Mouse (Mus musculus) liver, embryonic 15.5 days (tissue): Measurements from ENCODE around the gene Dlg2. TPM values are rescaled to one million over a fixed set of nuclear protein-coding genes. Genes with fewer than 3 reads are reported as not detected.

ENCODE experiments used
- ATAC-seq: fragments of 200-750 bp; cut with Nextera tagmentation; 2 replicates; pipeline ENCODE4 v1.8.0; 2017; ENCODE audit warnings: moderate number of reproducible peaks, mild to moderate bottlenecking, moderate library complexity; ENCODE audit not compliant: insufficient read depth
- H3K27ac ChIP-seq: fragments of 300-500 bp; sonication (generic); replicated peaks from 2 replicates; pipeline ENCODE4 v1.5.1; 2015; ENCODE audit warnings: mild to moderate bottlenecking, inconsistent platforms
- H3K27me3 ChIP-seq: fragments of 300-500 bp; sonication (generic); 2 replicates; pipeline ENCODE4 v1.6.1; 2015; ENCODE audit warnings: mild to moderate bottlenecking, inconsistent platforms
- H3K36me3 ChIP-seq: fragments of 300-500 bp; sonication (generic); replicated peaks from 2 replicates; pipeline ENCODE4 v1.6.1; 2015; ENCODE audit warnings: moderate library complexity, mild to moderate bottlenecking, inconsistent platforms
- H3K4me1 ChIP-seq: fragments of 300-500 bp; sonication (generic); replicated peaks from 2 replicates; pipeline ENCODE4 v1.6.1; 2015; ENCODE audit warnings: inconsistent platforms
- H3K4me2 ChIP-seq: fragments of 300-500 bp; sonication (generic); 2 replicates; pipeline ENCODE4 v1.6.1; 2015; ENCODE audit warnings: moderate library complexity, mild to moderate bottlenecking, inconsistent platforms
- H3K4me3 ChIP-seq: fragments of 300-500 bp; sonication (generic); replicated peaks from 2 replicates; pipeline ENCODE4 v1.5.1; 2015; ENCODE audit warnings: mild to moderate bottlenecking, inconsistent platforms
- H3K9ac ChIP-seq: fragments of 300-500 bp; sonication (generic); 2 replicates; pipeline ENCODE4 v1.6.1; 2015; ENCODE audit warnings: moderate library complexity, mild to moderate bottlenecking, inconsistent platforms
- H3K9me3 ChIP-seq: fragments of 300-500 bp; sonication (generic); replicated peaks from 2 replicates; pipeline ENCODE4 v1.6.1; 2016; ENCODE audit warnings: inconsistent platforms
- WGBS: fragments of 180-500 bp; shearing (Covaris S2); methylation state at CpG from one replicate; pipeline ENCODE4 v1.1.7; 2015; ENCODE audit warnings: mixed read lengths; ENCODE audit not compliant: insufficient replicate concordance; 5-methylcytosine and 5-hydroxymethylcytosine counted together
- polyA plus RNA-seq: library from polyadenylated mRNA; unstranded; fragments of >200 nt; fragmentation: Nextera tagmentation; extraction: Ambion mirVana; gene quantifications from 2 replicates; pipeline ENCODE4 v1.2.1, GENCODE M21; 2015

Gene Dlg2
- polyA plus RNA-seq, 1 experiment from 2014 or later: 0.60 TPM

GRCm38 (mm10) chr7:90540811-90541323 is 64.4 kb downstream of the Dlg2 start:
- no peaks in the 10 kb centered on the region for H3K36me3 ChIP-seq
- no peak overlapping the region for H3K9ac ChIP-seq
- H3K4me3 ChIP-seq: no peak overlapping the region
- no peak for ATAC-seq
- no peak overlapping the region for H3K27ac ChIP-seq
- WGBS: 48% methylated on average over 2 of the region's 2 CpGs
- no peaks in the 10 kb centered on the region for H3K27me3 ChIP-seq
- H3K4me1 ChIP-seq: no peaks in the 10 kb centered on the region
- H3K4me2 ChIP-seq: no peak overlapping the region
- no peaks in the 10 kb centered on the region for H3K9me3 ChIP-seq

- H3K27me3 ChIP-seq: no peaks in the 10 kb centered on the region
- H3K4me2 ChIP-seq: no peak overlapping the region
- H3K9ac ChIP-seq: no peak overlapping the region
- WGBS: 73% methylated on average over 6 of the region's 6 CpGs
- H3K9me3 ChIP-seq: no peaks in the 10 kb centered on the region
- no peak for ATAC-seq
- H3K36me3 ChIP-seq: no peaks in the 10 kb centered on the region
- H3K27ac ChIP-seq: no peak overlapping the region
- no peak overlapping the region for H3K4me3 ChIP-seq
- H3K4me1 ChIP-seq: no peaks in the 10 kb centered on the region
Measured at GRCm38 (mm10) chr7:90553399-90553798, 76.9 kb downstream of the Dlg2 start.

GRCm38 (mm10) chr7:90554421-90554820 is 77.9 kb downstream of the Dlg2 start:
- Histone ChIP-seq H3K9me3 (no peaks in the 10 kb centered on the region), H3K4me3 (no peak overlapping the region), H3K27me3 (no peaks in the 10 kb centered on the region), H3K4me1 (no peaks in the 10 kb centered on the region), H3K9ac (no peak overlapping the region), H3K36me3 (no peaks in the 10 kb centered on the region), H3K27ac (no peak overlapping the region), H3K4me2 (no peak overlapping the region)
- ATAC-seq: no peak
- 63% methylated on average over 2 of the region's 2 CpGs for WGBS

- ATAC-seq: no peak
Measured at GRCm38 (mm10) chr7:90569130-90569529, 92.7 kb downstream of the Dlg2 start.

GRCm38 (mm10) chr7:90587795-90588194 is 111.3 kb downstream of the Dlg2 start:
- no peaks in the 10 kb centered on the region for H3K36me3 ChIP-seq
- no peak overlapping the region for H3K27ac ChIP-seq
- no peak overlapping the region for H3K4me2 ChIP-seq
- WGBS: 43% methylated on average over 2 of the region's 2 CpGs
- H3K27me3 ChIP-seq: no peaks in the 10 kb centered on the region
- no peak overlapping the region for H3K9ac ChIP-seq
- no peaks in the 10 kb centered on the region for H3K9me3 ChIP-seq
- no peak for ATAC-seq
- no peaks in the 10 kb centered on the region for H3K4me1 ChIP-seq
- no peak overlapping the region for H3K4me3 ChIP-seq

More at GRCm38 (mm10) chr7:90569130-90569529, 92.7 kb downstream of the Dlg2 start:
- Histone ChIP-seq H3K36me3 (no peaks in the 10 kb centered on the region), H3K9me3 (no peaks in the 10 kb centered on the region), H3K4me1 (no peaks in the 10 kb centered on the region), H3K27ac (no peak overlapping the region), H3K4me2 (no peak overlapping the region), H3K9ac (no peak overlapping the region), H3K4me3 (no peak overlapping the region), H3K27me3 (no peaks in the 10 kb centered on the region)
- WGBS: 47% methylated on average over 7 of the region's 7 CpGs

GRCm38 (mm10) chr7:90588318-90588717 is 111.8 kb downstream of the Dlg2 start:
- no peaks in the 10 kb centered on the region for H3K9me3 ChIP-seq
- ATAC-seq: no peak
- H3K4me1 ChIP-seq: no peaks in the 10 kb centered on the region

GRCm38 (mm10) chr7:90609764-90610163 is 133.3 kb downstream of the Dlg2 start:
- no peaks in the 10 kb centered on the region for H3K36me3 ChIP-seq
- no peak overlapping the region for H3K4me2 ChIP-seq
- WGBS: 23% methylated on average over 2 of the region's 2 CpGs
- H3K4me1 ChIP-seq: no peaks in the 10 kb centered on the region
- ATAC-seq: no peak
- H3K27ac ChIP-seq: no peak overlapping the region
- H3K4me3 ChIP-seq: no peak overlapping the region
- H3K27me3 ChIP-seq: no peaks in the 10 kb centered on the region
- H3K9me3 ChIP-seq: no peaks in the 10 kb centered on the region
- H3K9ac ChIP-seq: no peak overlapping the region

More at GRCm38 (mm10) chr7:90588318-90588717, 111.8 kb downstream of the Dlg2 start:
- 51% methylated on average over 1 of the region's 1 CpGs for WGBS
- H3K4me3 ChIP-seq: no peak overlapping the region
- H3K36me3 ChIP-seq: no peaks in the 10 kb centered on the region
- no peak overlapping the region for H3K4me2 ChIP-seq
- no peak overlapping the region for H3K9ac ChIP-seq
- no peaks in the 10 kb centered on the region for H3K27me3 ChIP-seq
- H3K27ac ChIP-seq: no peak overlapping the region

- no peaks in the 10 kb centered on the region for H3K36me3 ChIP-seq
- H3K9me3 ChIP-seq: no peaks in the 10 kb centered on the region
- H3K4me1 ChIP-seq: no peaks in the 10 kb centered on the region
- H3K27ac ChIP-seq: no peak overlapping the region
- H3K4me3 ChIP-seq: no peak overlapping the region
- no peak overlapping the region for H3K9ac ChIP-seq
- no peak overlapping the region for H3K4me2 ChIP-seq
- WGBS: 64% methylated on average over 3 of the region's 3 CpGs
- no peaks in the 10 kb centered on the region for H3K27me3 ChIP-seq
- ATAC-seq: no peak
Measured at GRCm38 (mm10) chr7:90630546-90630945, 154.1 kb downstream of the Dlg2 start.

GRCm38 (mm10) chr7:90649512-90649911 is 173.0 kb downstream of the Dlg2 start:
- H3K36me3 ChIP-seq: no peaks in the 10 kb centered on the region
- ATAC-seq: no peak
- H3K27me3 ChIP-seq: no peaks in the 10 kb centered on the region
- no peak overlapping the region for H3K9ac ChIP-seq
- H3K9me3 ChIP-seq: no peaks in the 10 kb centered on the region
- 78% methylated on average over 1 of the region's 1 CpGs for WGBS
- no peak overlapping the region for H3K4me3 ChIP-seq
- no peak overlapping the region for H3K4me2 ChIP-seq
- no peak overlapping the region for H3K27ac ChIP-seq
- no peaks in the 10 kb centered on the region for H3K4me1 ChIP-seq

GRCm38 (mm10) chr7:90651128-90651527 is 174.7 kb downstream of the Dlg2 start:
- Histone ChIP-seq H3K4me3 (no peak overlapping the region), H3K4me2 (no peak overlapping the region), H3K9me3 (no peaks in the 10 kb centered on the region), H3K4me1 (no peaks in the 10 kb centered on the region), H3K27me3 (no peaks in the 10 kb centered on the region), H3K27ac (no peak overlapping the region), H3K36me3 (no peaks in the 10 kb centered on the region), H3K9ac (no peak overlapping the region)
- no peak for ATAC-seq
- WGBS: 53% methylated on average over 6 of the region's 6 CpGs

GRCm38 (mm10) chr7:90651611-90652010 is 175.1 kb downstream of the Dlg2 start:
- Histone ChIP-seq H3K4me1 (no peaks in the 10 kb centered on the region), H3K4me3 (no peak overlapping the region), H3K9ac (no peak overlapping the region), H3K27ac (no peak overlapping the region), H3K9me3 (no peaks in the 10 kb centered on the region), H3K4me2 (no peak overlapping the region), H3K27me3 (no peaks in the 10 kb centered on the region), H3K36me3 (no peaks in the 10 kb centered on the region)
- ATAC-seq: no peak
- 60% methylated on average over 2 of the region's 2 CpGs for WGBS

- no peak overlapping the region for H3K4me2 ChIP-seq
- no peak overlapping the region for H3K9ac ChIP-seq
- no peaks in the 10 kb centered on the region for H3K4me1 ChIP-seq
- WGBS: 44% methylated on average over 3 of the region's 3 CpGs
- no peak for ATAC-seq
- H3K27me3 ChIP-seq: no peaks in the 10 kb centered on the region
- no peak overlapping the region for H3K27ac ChIP-seq
- no peak overlapping the region for H3K4me3 ChIP-seq
- H3K9me3 ChIP-seq: no peaks in the 10 kb centered on the region
- no peaks in the 10 kb centered on the region for H3K36me3 ChIP-seq
Measured at GRCm38 (mm10) chr7:90658593-90658992, 182.1 kb downstream of the Dlg2 start.
